Mouse (Mus musculus) CH12F3 (cell line): Measurements from ENCODE around the gene Idh3b.

Source experiments
- in situ Hi-C: fragments of 300-500 bp; cut with MboI; formaldehyde crosslinking; loops from 2 replicates; pipeline ENCODE4 v1.14.3; 2020; ENCODE audit warnings: low sequenced_read_pairs

Gene Idh3b

GRCm38 (mm10) chr2:130283854-130284654 is at the start of gene Idh3b:
Gene Idh3b, minus strand, starts transcription at chr2:130284547.
- in situ Hi-C loops = no loop called here

- in situ Hi-C loops = no loop called here
Observed at GRCm38 (mm10) chr2:130329502-130329901, 45.2 kb upstream of the Idh3b start.

GRCm38 (mm10) chr2:130327057-130327456 is 42.7 kb upstream of the Idh3b start:
- in situ Hi-C loops = no loop called here

GRCm38 (mm10) chr2:130303014-130303413 is 18.7 kb upstream of the Idh3b start:
- in situ Hi-C loops = no loop called here

GRCm38 (mm10) chr2:130297580-130297979 is 13.2 kb upstream of the Idh3b start:
- in situ Hi-C loops = no loop called here

GRCm38 (mm10) chr2:130296134-130296745 is 11.9 kb upstream of the Idh3b start:
- in situ Hi-C loops = no loop called here

GRCm38 (mm10) chr2:130295331-130296133 is 11.2 kb upstream of the Idh3b start:
- in situ Hi-C loops = no loop called here

- in situ Hi-C loops = no loop called here
Observed at GRCm38 (mm10) chr2:130294936-130295277, 10.6 kb upstream of the Idh3b start, which contains the start of gene Ebf4. Gene Ebf4, plus strand, starts transcription at chr2:130295169.

GRCm38 (mm10) chr2:130294218-130294935 is 10.0 kb upstream of the Idh3b start:
- in situ Hi-C loops = no loop called here

- in situ Hi-C loops = no loop called here
Observed at GRCm38 (mm10) chr2:130293486-130293885, 9.1 kb upstream of the Idh3b start.

- in situ Hi-C loops = no loop called here
Observed at GRCm38 (mm10) chr2:130293009-130293408, 8.7 kb upstream of the Idh3b start.

GRCm38 (mm10) chr2:130291434-130291833 is 7.1 kb upstream of the Idh3b start:
- in situ Hi-C loops = no loop called here

GRCm38 (mm10) chr2:130289086-130289485 is 4.7 kb upstream of the Idh3b start:
- in situ Hi-C loops = no loop called here

- in situ Hi-C loops = no loop called here
Observed at GRCm38 (mm10) chr2:130280818-130281217, 3.5 kb downstream of the Idh3b start.

- in situ Hi-C loops = no loop called here
Observed at GRCm38 (mm10) chr2:130280224-130280623, 4.1 kb downstream of the Idh3b start.

GRCm38 (mm10) chr2:130279600-130280091 is 4.7 kb downstream of the Idh3b start:
- in situ Hi-C loops = no loop called here

- in situ Hi-C loops = no loop called here
Observed at GRCm38 (mm10) chr2:130275649-130276048, 8.7 kb downstream of the Idh3b start.

- in situ Hi-C loops = no loop called here
Observed at GRCm38 (mm10) chr2:130274862-130275261, 9.5 kb downstream of the Idh3b start.

GRCm38 (mm10) chr2:130274149-130274861 is 10.0 kb downstream of the Idh3b start, which contains the start of gene Nop56:
Gene Nop56, plus strand, starts transcription at chr2:130274430.
- in situ Hi-C loops = no loop called here

- in situ Hi-C loops = no loop called here
Observed at GRCm38 (mm10) chr2:130273732-130274131, 10.6 kb downstream of the Idh3b start.
